Mouse (Mus musculus) megakaryocyte, embryonic 14.5 days (primary cell): Measurements from ENCODE around the gene 4932438H23Rik.

Experiments used
- FLI1 ChIP-seq: IDR thresholded peaks from 2 replicates; pipeline ENCODE4 v1.6.1; 2012; ENCODE audit warnings: low read length, inconsistent platforms, mixed read lengths
- GATA1 ChIP-seq: IDR thresholded peaks from 3 replicates; pipeline ENCODE4 v1.6.1; 2012; ENCODE audit warnings: mixed read lengths, low read length, inconsistent platforms, borderline replicate concordance

DNA sequence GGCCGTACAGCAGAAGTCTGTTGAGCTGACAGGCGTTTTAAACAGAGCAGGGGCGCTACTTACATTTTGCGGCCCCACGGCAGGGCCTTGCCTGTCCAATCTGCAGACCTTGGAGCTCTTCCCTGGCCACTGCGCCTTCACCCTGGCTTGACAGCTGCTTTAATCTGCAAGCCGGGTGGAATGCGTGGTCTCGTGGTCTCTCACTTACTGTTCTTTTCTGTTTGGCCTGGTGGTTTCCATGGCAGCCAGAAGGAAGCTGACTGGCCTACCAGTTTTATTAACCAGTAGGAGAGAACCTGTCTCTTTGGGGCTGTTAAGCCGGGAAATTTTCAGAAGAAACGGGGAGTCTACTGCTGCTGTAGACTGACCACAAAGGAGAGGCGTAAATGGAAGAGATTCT is 26.0 kb downstream of the 4932438H23Rik start:
- TF ChIP-seq GATA1 (no peak), FLI1 (no peak)
